Mouse (Mus musculus) ES-E14 (cell line): ENCODE measurements around the gene Scin. TPM values are rescaled to one million over a fixed set of nuclear protein-coding genes. Genes with fewer than 3 reads are reported as not detected.

ENCODE experiments used
- DNase-seq: peaks from one replicate; pipeline ENCODE4 v3.0.0-alpha.2; 2013; ENCODE audit warnings: low read depth, low spot score
- H3K27ac ChIP-seq: 2 replicates; pipeline ENCODE4 v1.5.1; 2012; ENCODE audit warnings: low read depth, mild to moderate bottlenecking, low read length, moderate library complexity, mixed read lengths; ENCODE audit not compliant: poor library complexity, insufficient read depth, severe bottlenecking
- H3K36me3 ChIP-seq: 2 replicates; pipeline ENCODE4 v1.6.1; 2012; ENCODE audit warnings: mild to moderate bottlenecking, low read length, moderate library complexity, mixed read lengths; ENCODE audit not compliant: control insufficient read depth, poor library complexity, insufficient read depth, severe bottlenecking
- H3K4me1 ChIP-seq, 2 experiments: fragments of 150-350 bp in 1 of 2; sonication (generic) in 1 of 2; 2 replicates each; pipeline ENCODE4 v1.6.1; 2012; ENCODE audit warnings: low read length in 2 of 2, mild to moderate bottlenecking in 1 of 2, mixed read lengths in 1 of 2; ENCODE audit not compliant: control insufficient read depth in 2 of 2, insufficient read depth in 2 of 2, poor library complexity in 1 of 2
- H3K4me3 ChIP-seq, 2 experiments: fragments of 150-350 bp in 1 of 2; sonication (generic) in 1 of 2; 2 replicates each; pipeline ENCODE4 v1.5.1; 2012; ENCODE audit warnings: low read length in 2 of 2, low read depth in 1 of 2, mild to moderate bottlenecking in 1 of 2, mixed read lengths in 1 of 2; ENCODE audit not compliant: insufficient read depth in 1 of 2, poor library complexity in 1 of 2, severe bottlenecking in 1 of 2
- H3K9ac ChIP-seq: 2 replicates; pipeline ENCODE4 v1.6.1; 2012; ENCODE audit warnings: low read depth, mild to moderate bottlenecking, low read length, mixed read lengths; ENCODE audit not compliant: poor library complexity, insufficient read depth, severe bottlenecking
- H3K9me3 ChIP-seq: fragments of 150-350 bp; sonication (generic); 2 replicates; pipeline ENCODE4 v1.6.1; 2012; ENCODE audit warnings: low read depth, mild to moderate bottlenecking, low read length; ENCODE audit not compliant: control insufficient read depth, insufficient read depth
- CHD2 ChIP-seq: IDR thresholded peaks from 2 replicates; pipeline ENCODE4 v1.6.1; 2014; ENCODE audit warnings: mild to moderate bottlenecking, low read depth, low read length, inconsistent platforms
- HCFC1 ChIP-seq: IDR thresholded peaks from 2 replicates; pipeline ENCODE4 v1.6.1; 2012; ENCODE audit warnings: low read length, inconsistent platforms, borderline replicate concordance; ENCODE audit not compliant: insufficient read depth
- MAFK ChIP-seq: IDR thresholded peaks from 2 replicates; pipeline ENCODE4 v1.6.1; 2014; ENCODE audit warnings: mild to moderate bottlenecking, low read depth, low read length, inconsistent platforms; ENCODE audit not compliant: insufficient read depth
- ZC3H11A ChIP-seq: IDR thresholded peaks from 2 replicates; pipeline ENCODE4 v1.6.1; 2012; ENCODE audit warnings: low read depth, mild to moderate bottlenecking, inconsistent platforms, low read length, borderline replicate concordance
- ZNF384 ChIP-seq: IDR thresholded peaks from 2 replicates; pipeline ENCODE4 v1.6.1; 2012; ENCODE audit warnings: low read depth, low read length, inconsistent platforms
- in situ Hi-C, 2 experiments: fragments of 600-800 bp; cut with MboI; formaldehyde crosslinking; loops; one replicate each; pipeline ENCODE4 v1.15.1; 2025; ENCODE audit warnings: low sequenced_read_pairs in 2 of 2, inconsistent platforms in 1 of 2; ENCODE audit not compliant: unreplicated experiment in 2 of 2
- total RNA-seq: library from RNA; depleted of rRNA; stranded (reverse); fragments of 300-350 nt; gene quantifications from 2 replicates; pipeline ENCODE4 v1.2.3, GENCODE M21; 2012

The Scin gene
- total RNA-seq, 1 experiment = 0.31 TPM

DNA sequence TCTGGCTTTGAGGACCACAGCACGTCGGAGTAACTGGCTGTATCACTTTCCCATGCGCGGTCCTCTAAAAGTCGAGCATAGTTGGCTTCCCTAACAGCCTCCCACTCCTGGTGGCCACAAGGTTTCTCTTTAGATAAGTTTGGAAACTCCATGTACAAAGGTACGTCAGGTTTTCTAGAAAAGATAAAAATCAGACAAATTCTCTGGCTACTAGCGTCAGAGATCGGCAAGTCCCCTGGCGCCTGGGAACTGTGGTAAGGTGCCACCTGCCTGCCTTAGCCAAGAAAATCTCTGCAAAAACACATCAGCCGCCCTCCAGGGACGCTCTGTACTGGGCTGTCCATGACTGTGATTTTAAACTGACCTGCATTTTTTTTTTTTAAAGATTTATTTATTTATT lies 501 bp upstream of the Scin start:
- Histone ChIP-seq H3K9me3 (no peaks in the 10 kb centered on the region), H3K9ac (no peak overlapping the region), H3K4me1 (peaks cover 0 to 2% of the 10 kb centered on the region in 2 experiments; a peak in 1 of 4 replicates), H3K36me3 (no peaks in the 10 kb centered on the region), H3K27ac (no peak overlapping the region), H3K4me3 (peak overlapping the region; percentile 2 to 72; a peak in 3 of 4 replicates)
- in situ Hi-C loops = no loop called here
- no peak for TF ChIP-seq ZC3H11A
- no peak for TF ChIP-seq ZNF384
- no peak for TF ChIP-seq HCFC1
- no peak for TF ChIP-seq CHD2
- TF ChIP-seq MAFK = no peak
- DNase-seq = no peak

DNA sequence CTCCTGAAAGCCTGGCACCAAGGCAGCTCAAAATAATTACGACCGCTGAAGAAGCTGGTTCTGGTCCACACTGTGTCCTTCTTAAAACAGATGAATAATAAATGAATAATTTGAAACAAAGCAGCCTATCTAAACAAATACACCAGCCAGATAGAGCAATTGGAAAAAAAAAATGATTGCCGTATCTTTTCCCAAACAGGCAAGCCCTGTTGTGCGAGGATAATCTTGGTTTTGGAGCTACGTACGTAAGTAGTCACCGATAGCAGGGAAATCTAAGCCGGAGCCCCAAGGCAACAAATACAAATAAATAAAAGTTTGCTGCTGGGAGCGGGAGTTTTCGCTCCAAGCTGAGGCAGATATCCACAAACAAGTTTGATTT lies 845 bp downstream of the Scin start:
- Histone ChIP-seq H3K9ac (no peak overlapping the region), H3K4me3 (peak overlapping the region in 1 of 2 experiments; percentile 72; a peak in 1 of 4 replicates), H3K36me3 (no peaks in the 10 kb centered on the region), H3K27ac (no peak overlapping the region), H3K9me3 (no peaks in the 10 kb centered on the region), H3K4me1 (peaks cover 0 to 2% of the 10 kb centered on the region in 2 experiments; a peak in 1 of 4 replicates)
- in situ Hi-C loops = no loop called here
- TF ChIP-seq ZNF384 (no peak), MAFK (no peak), CHD2 (no peak), ZC3H11A (no peak), HCFC1 (no peak)
- no peak for DNase-seq

DNA sequence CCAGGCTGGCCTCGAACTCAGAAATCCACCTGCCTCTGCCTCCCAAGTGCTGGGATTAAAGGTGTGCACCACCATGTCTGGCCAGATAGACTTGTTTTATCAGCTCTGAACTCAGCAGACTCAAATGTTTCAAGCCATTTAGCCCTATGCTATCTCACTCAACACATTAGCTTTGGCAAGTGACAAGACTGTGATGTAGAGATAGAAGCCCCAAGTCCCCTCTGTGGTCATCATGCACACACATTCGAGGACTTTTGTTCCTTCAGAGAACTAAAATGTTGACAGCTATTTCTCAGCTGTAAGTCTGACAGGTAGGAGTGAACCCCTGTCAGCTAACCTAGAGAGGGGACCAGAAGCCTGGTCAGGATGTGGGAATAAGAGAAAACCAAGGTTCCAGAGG lies 15.2 kb downstream of the Scin start:
- TF ChIP-seq CHD2 = no peak
- no peak for TF ChIP-seq ZNF384
- no peak for TF ChIP-seq HCFC1
- TF ChIP-seq ZC3H11A = no peak
- TF ChIP-seq MAFK = no peak
- no peak overlapping the region for H3K9ac ChIP-seq
- no peaks in the 10 kb centered on the region for H3K4me1 ChIP-seq
- no peak overlapping the region for H3K4me3 ChIP-seq
- in situ Hi-C loops = no loop called here
- no peak overlapping the region for H3K27ac ChIP-seq
- H3K9me3 ChIP-seq = no peaks in the 10 kb centered on the region
- H3K36me3 ChIP-seq = no peaks in the 10 kb centered on the region
- no peak for DNase-seq

DNA sequence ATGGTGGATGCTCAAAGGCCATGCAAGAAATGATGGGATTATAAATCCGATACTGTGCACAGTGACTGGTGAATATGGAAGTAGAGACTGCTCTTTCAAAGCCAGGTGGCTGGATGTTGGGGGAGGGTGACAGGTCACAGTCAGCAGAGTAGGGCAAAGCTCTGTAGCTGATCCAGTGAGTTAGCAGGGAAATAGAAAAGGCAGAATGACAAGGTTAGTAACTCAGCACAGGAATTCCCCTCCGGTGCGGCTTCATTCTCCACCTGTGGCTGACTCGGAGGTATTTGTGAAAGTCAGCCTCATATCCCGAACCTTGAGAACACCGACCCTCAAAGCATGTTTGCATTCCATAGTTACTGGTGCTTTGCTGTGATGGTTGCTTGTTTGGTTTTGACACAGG lies 17.0 kb downstream of the Scin start:
- Histone ChIP-seq H3K4me1 (no peaks in the 10 kb centered on the region), H3K36me3 (no peaks in the 10 kb centered on the region), H3K27ac (no peak overlapping the region), H3K9ac (no peak overlapping the region), H3K4me3 (no peak overlapping the region), H3K9me3 (no peaks in the 10 kb centered on the region)
- no peak for TF ChIP-seq ZNF384
- in situ Hi-C loops = no loop called here
- no peak for DNase-seq

DNA sequence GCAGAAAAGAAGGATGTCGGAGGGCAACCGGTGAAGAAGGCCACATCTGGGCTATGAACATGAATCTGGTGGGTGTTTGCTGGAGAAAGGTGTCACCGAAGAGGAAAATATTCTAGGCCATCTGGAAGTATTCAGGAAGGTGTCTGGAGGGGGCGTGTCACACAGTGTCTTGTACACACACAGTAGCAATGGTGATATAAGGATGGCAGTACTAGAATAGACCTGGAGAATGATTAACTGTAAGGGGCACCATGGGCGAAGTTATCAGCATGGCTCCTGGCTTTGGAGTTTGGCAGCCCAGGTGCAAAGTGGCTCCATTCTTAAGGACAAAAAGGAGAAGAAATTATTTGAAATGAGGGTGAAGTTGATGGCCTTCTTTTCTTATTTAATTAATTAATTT lies 17.8 kb downstream of the Scin start:
- Histone ChIP-seq H3K9me3 (no peaks in the 10 kb centered on the region), H3K4me3 (no peak overlapping the region), H3K4me1 (no peaks in the 10 kb centered on the region), H3K9ac (no peak overlapping the region), H3K27ac (no peak overlapping the region), H3K36me3 (no peaks in the 10 kb centered on the region)
- in situ Hi-C loops = no loop called here
- DNase-seq = no peak
- TF ChIP-seq CHD2 = no peak
- TF ChIP-seq HCFC1 = no peak
- no peak for TF ChIP-seq ZC3H11A
- no peak for TF ChIP-seq ZNF384
- no peak for TF ChIP-seq MAFK
